Mouse (Mus musculus) testis, adult 2 months (tissue): ENCODE results near the gene Eif4e1b.

Experiments used
- CTCF ChIP-seq: fragments of 200-500 bp; IDR thresholded peaks from 2 replicates; pipeline ENCODE4 v1.5.1; 2012; ENCODE audit warnings: low read depth, mild to moderate bottlenecking, inconsistent platforms, low read length, moderate library complexity; ENCODE audit not compliant: control insufficient read depth, insufficient read depth, insufficient replicate concordance
- POLR2A ChIP-seq: fragments of 200-500 bp; IDR thresholded peaks from 2 replicates; pipeline ENCODE4 v1.6.1; 2012; ENCODE audit warnings: low read depth, mild to moderate bottlenecking, inconsistent platforms, low read length, moderate library complexity; ENCODE audit not compliant: control insufficient read depth

- no peak for TF ChIP-seq CTCF
- no peak for TF ChIP-seq POLR2A
Observed at GRCm38 (mm10) chr13:54737488-54738212, 46.1 kb upstream of the Eif4e1b start.
